Mouse (Mus musculus) limb, embryonic 12.5 days (tissue): Measurements from ENCODE around the gene Magi2. TPM values are rescaled to one million over a fixed set of nuclear protein-coding genes. Genes with fewer than 3 reads are reported as not detected.

Experiments used
- ATAC-seq: fragments of 200-750 bp; cut with Nextera tagmentation; 2 replicates; pipeline ENCODE4 v1.8.0; 2017; ENCODE audit warnings: low read depth, moderate TSS enrichment; ENCODE audit not compliant: insufficient number of reproducible peaks, insufficient read depth, low FRiP score, low TSS enrichment
- H3K27ac ChIP-seq: fragments of 300-500 bp; sonication (generic); 2 replicates; pipeline ENCODE4 v1.5.1; 2016; ENCODE audit warnings: mild to moderate bottlenecking, moderate library complexity
- H3K27me3 ChIP-seq: fragments of 300-500 bp; sonication (generic); 2 replicates; pipeline ENCODE4 v1.6.1; 2016; ENCODE audit warnings: mild to moderate bottlenecking, moderate library complexity
- H3K36me3 ChIP-seq: fragments of 300-500 bp; sonication (generic); 2 replicates; pipeline ENCODE4 v1.6.1; 2016; ENCODE audit warnings: mild to moderate bottlenecking, moderate library complexity
- H3K4me1 ChIP-seq: fragments of 300-500 bp; sonication (generic); replicated peaks from 2 replicates; pipeline ENCODE4 v1.6.1; 2016
- H3K4me2 ChIP-seq: fragments of 300-500 bp; sonication (generic); 2 replicates; pipeline ENCODE4 v1.6.1; 2016; ENCODE audit warnings: mild to moderate bottlenecking, moderate library complexity
- H3K4me3 ChIP-seq: fragments of 300-500 bp; sonication (generic); replicated peaks from 2 replicates; pipeline ENCODE4 v1.5.1; 2016; ENCODE audit warnings: mild to moderate bottlenecking
- H3K9ac ChIP-seq: fragments of 300-500 bp; sonication (generic); replicated peaks from 2 replicates; pipeline ENCODE4 v1.6.1; 2016; ENCODE audit warnings: mild to moderate bottlenecking, moderate library complexity
- H3K9me3 ChIP-seq: fragments of 300-500 bp; sonication (generic); 2 replicates; pipeline ENCODE4 v1.6.1; 2016; ENCODE audit warnings: mild to moderate bottlenecking, moderate library complexity
- WGBS: fragments of 180-500 bp; shearing (Covaris S2); methylation state at CpG from one replicate; pipeline ENCODE4 v1.1.7; 2016; 5-methylcytosine and 5-hydroxymethylcytosine counted together
- polyA plus RNA-seq: library from polyadenylated mRNA; unstranded; fragments of >200 nt; fragmentation: Nextera tagmentation; extraction: Ambion mirVana; gene quantifications from 2 replicates; pipeline ENCODE4 v1.2.1, GENCODE M21; 2016

Gene Magi2
- polyA plus RNA-seq, 1 experiment from 2014 or later, result 7.0 TPM

- H3K27ac ChIP-seq, result no peak overlapping the region
- H3K27me3 ChIP-seq, result no peaks in the 10 kb centered on the region
- 46% methylated on average over 3 of the region's 3 CpGs for WGBS
- no peaks in the 10 kb centered on the region for H3K9me3 ChIP-seq
- no peaks in the 10 kb centered on the region for H3K36me3 ChIP-seq
- H3K4me1 ChIP-seq, result no peaks in the 10 kb centered on the region
- H3K4me3 ChIP-seq, result no peak overlapping the region
- no peak overlapping the region for H3K9ac ChIP-seq
- H3K4me2 ChIP-seq, result no peak overlapping the region
- ATAC-seq, result no peak
Measured at GRCm38 (mm10) chr5:20153359-20154125, 926.7 kb downstream of the Magi2 start.

- Histone ChIP-seq H3K4me1 (no peaks in the 10 kb centered on the region), H3K27ac (no peak overlapping the region), H3K27me3 (no peaks in the 10 kb centered on the region), H3K4me3 (no peak overlapping the region), H3K36me3 (no peaks in the 10 kb centered on the region), H3K9me3 (no peaks in the 10 kb centered on the region), H3K9ac (no peak overlapping the region), H3K4me2 (no peak overlapping the region)
- WGBS, result 67% methylated on average over 5 of the region's 5 CpGs
- ATAC-seq, result no peak
Measured at GRCm38 (mm10) chr5:20196765-20197164, 969.9 kb downstream of the Magi2 start.

GRCm38 (mm10) chr5:20197395-20197794 is 970.6 kb downstream of the Magi2 start:
- H3K4me3 ChIP-seq, result no peak overlapping the region
- H3K27me3 ChIP-seq, result no peaks in the 10 kb centered on the region
- no peak overlapping the region for H3K4me2 ChIP-seq
- WGBS, result 88% methylated on average over 9 of the region's 9 CpGs
- H3K9ac ChIP-seq, result no peak overlapping the region
- no peaks in the 10 kb centered on the region for H3K4me1 ChIP-seq
- H3K9me3 ChIP-seq, result no peaks in the 10 kb centered on the region
- no peaks in the 10 kb centered on the region for H3K36me3 ChIP-seq
- ATAC-seq, result no peak
- H3K27ac ChIP-seq, result no peak overlapping the region

- Histone ChIP-seq H3K4me3 (no peak overlapping the region), H3K9ac (no peak overlapping the region), H3K4me1 (no peaks in the 10 kb centered on the region), H3K27me3 (no peaks in the 10 kb centered on the region), H3K27ac (no peak overlapping the region), H3K9me3 (no peaks in the 10 kb centered on the region), H3K36me3 (no peaks in the 10 kb centered on the region), H3K4me2 (no peak overlapping the region)
- WGBS, result 52% methylated on average over 1 of the region's 1 CpGs
- ATAC-seq, result no peak
Measured at GRCm38 (mm10) chr5:20201348-20201747, 974.5 kb downstream of the Magi2 start.

GRCm38 (mm10) chr5:20208110-20208509 is 981.3 kb downstream of the Magi2 start:
- ATAC-seq, result no peak
- Histone ChIP-seq H3K36me3 (no peaks in the 10 kb centered on the region), H3K27ac (no peak overlapping the region), H3K27me3 (no peaks in the 10 kb centered on the region), H3K9ac (no peak overlapping the region), H3K4me3 (no peak overlapping the region), H3K4me1 (no peaks in the 10 kb centered on the region), H3K4me2 (no peak overlapping the region), H3K9me3 (no peaks in the 10 kb centered on the region)
- 86% methylated on average over 2 of the region's 2 CpGs for WGBS

- Histone ChIP-seq H3K4me2 (no peak overlapping the region), H3K4me3 (no peak overlapping the region), H3K4me1 (no peaks in the 10 kb centered on the region), H3K27ac (no peak overlapping the region), H3K27me3 (no peaks in the 10 kb centered on the region), H3K36me3 (no peaks in the 10 kb centered on the region), H3K9me3 (no peaks in the 10 kb centered on the region), H3K9ac (no peak overlapping the region)
- WGBS, result 80% methylated on average over 2 of the region's 2 CpGs
- ATAC-seq, result no peak
Measured at GRCm38 (mm10) chr5:20213299-20213698, 986.5 kb downstream of the Magi2 start.

GRCm38 (mm10) chr5:20226471-20227210 is 999.8 kb downstream of the Magi2 start:
- no peaks in the 10 kb centered on the region for H3K36me3 ChIP-seq
- no peaks in the 10 kb centered on the region for H3K27me3 ChIP-seq
- H3K4me2 ChIP-seq, result no peak overlapping the region
- no peak overlapping the region for H3K9ac ChIP-seq
- 87% methylated on average over 6 of the region's 6 CpGs for WGBS
- H3K4me1 ChIP-seq, result no peaks in the 10 kb centered on the region
- H3K4me3 ChIP-seq, result no peak overlapping the region
- no peak overlapping the region for H3K27ac ChIP-seq
- H3K9me3 ChIP-seq, result no peaks in the 10 kb centered on the region
- no peak for ATAC-seq

- H3K27me3 ChIP-seq, result no peaks in the 10 kb centered on the region
- 85% methylated on average over 16 of the region's 16 CpGs for WGBS
- H3K36me3 ChIP-seq, result no peaks in the 10 kb centered on the region
- H3K9me3 ChIP-seq, result no peaks in the 10 kb centered on the region
- no peak for ATAC-seq
- no peak overlapping the region for H3K4me2 ChIP-seq
- no peak overlapping the region for H3K27ac ChIP-seq
- H3K9ac ChIP-seq, result no peak overlapping the region
- no peak overlapping the region for H3K4me3 ChIP-seq
- no peaks in the 10 kb centered on the region for H3K4me1 ChIP-seq
Measured at GRCm38 (mm10) chr5:20227912-20228762, 1001.3 kb downstream of the Magi2 start.

GRCm38 (mm10) chr5:20231908-20232307 is 1005.1 kb downstream of the Magi2 start:
- Histone ChIP-seq H3K36me3 (no peaks in the 10 kb centered on the region), H3K4me1 (no peaks in the 10 kb centered on the region; the same call in 1 of the 2 replicates), H3K9me3 (no peaks in the 10 kb centered on the region), H3K9ac (no peak overlapping the region), H3K27ac (no peak overlapping the region), H3K27me3 (no peaks in the 10 kb centered on the region), H3K4me2 (no peak overlapping the region), H3K4me3 (no peak overlapping the region)
- 79% methylated on average over 3 of the region's 3 CpGs for WGBS
- ATAC-seq, result no peak

- H3K27ac ChIP-seq, result no peak overlapping the region
- H3K9ac ChIP-seq, result no peak overlapping the region
- H3K4me3 ChIP-seq, result no peak overlapping the region
- H3K36me3 ChIP-seq, result no peaks in the 10 kb centered on the region
- no peak overlapping the region for H3K4me2 ChIP-seq
- no peak for ATAC-seq
- no peaks in the 10 kb centered on the region for H3K9me3 ChIP-seq
- H3K4me1 ChIP-seq, result no peaks in the 10 kb centered on the region
- H3K27me3 ChIP-seq, result no peaks in the 10 kb centered on the region
- WGBS, result 90% methylated on average over 2 of the region's 2 CpGs
Measured at GRCm38 (mm10) chr5:20241523-20241922, 1014.7 kb downstream of the Magi2 start.

GRCm38 (mm10) chr5:20242496-20242895 is 1015.7 kb downstream of the Magi2 start:
- Histone ChIP-seq H3K27me3 (no peaks in the 10 kb centered on the region), H3K4me1 (no peaks in the 10 kb centered on the region), H3K27ac (no peak overlapping the region), H3K4me3 (no peak overlapping the region), H3K9me3 (no peaks in the 10 kb centered on the region), H3K36me3 (no peaks in the 10 kb centered on the region), H3K4me2 (no peak overlapping the region), H3K9ac (no peak overlapping the region)
- no peak for ATAC-seq
